Mouse (Mus musculus) frontal cortex, adult (tissue): ENCODE results near the gene Alox5.

Experiments
- ATAC-seq: cut with Nextera tagmentation; 2 replicates; pipeline ENCODE4 v1.9.2; 2017; ENCODE audit warnings: mild to moderate bottlenecking, moderate library complexity, mixed read lengths; ENCODE audit not compliant: low TSS enrichment

Alox5 gene

DNA sequence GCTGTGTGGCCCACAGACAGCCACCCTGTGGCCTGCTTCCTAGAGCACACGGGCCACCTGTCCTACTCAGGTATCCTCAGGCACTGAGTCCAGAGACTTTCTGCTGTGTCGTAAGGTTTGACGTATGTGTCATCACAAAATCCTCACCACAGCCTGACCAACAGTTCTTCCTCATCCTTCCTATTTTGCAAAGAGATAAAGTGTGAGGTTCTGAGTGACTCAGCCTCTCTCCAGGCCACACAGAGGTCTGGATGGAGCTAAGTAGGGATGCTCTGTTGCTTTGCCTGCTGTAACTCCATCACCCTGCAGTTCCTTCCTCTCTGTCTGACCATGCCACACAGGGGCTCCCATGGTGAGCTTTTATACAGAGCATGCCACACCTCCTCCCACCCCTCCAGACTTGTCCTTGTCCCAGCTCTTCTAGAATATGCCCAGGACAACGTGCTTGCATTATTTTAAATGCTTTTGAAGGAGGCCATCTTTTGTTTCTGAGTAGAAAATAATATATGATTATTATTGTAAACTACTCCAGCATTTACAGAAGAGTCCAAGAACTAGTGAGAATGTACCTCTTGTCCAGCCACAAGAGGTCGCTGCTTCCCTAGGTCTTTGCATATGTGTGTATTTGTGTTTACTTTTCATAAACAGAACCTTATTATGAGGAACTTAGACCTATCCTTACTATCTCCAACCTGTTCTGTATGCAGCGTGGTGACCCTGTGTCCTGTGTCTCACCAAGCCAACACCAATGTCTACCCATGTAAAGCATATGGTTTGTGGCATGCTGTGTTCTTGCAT lies 43.3 kb downstream of the Alox5 start:
- ATAC-seq, result no peak

DNA sequence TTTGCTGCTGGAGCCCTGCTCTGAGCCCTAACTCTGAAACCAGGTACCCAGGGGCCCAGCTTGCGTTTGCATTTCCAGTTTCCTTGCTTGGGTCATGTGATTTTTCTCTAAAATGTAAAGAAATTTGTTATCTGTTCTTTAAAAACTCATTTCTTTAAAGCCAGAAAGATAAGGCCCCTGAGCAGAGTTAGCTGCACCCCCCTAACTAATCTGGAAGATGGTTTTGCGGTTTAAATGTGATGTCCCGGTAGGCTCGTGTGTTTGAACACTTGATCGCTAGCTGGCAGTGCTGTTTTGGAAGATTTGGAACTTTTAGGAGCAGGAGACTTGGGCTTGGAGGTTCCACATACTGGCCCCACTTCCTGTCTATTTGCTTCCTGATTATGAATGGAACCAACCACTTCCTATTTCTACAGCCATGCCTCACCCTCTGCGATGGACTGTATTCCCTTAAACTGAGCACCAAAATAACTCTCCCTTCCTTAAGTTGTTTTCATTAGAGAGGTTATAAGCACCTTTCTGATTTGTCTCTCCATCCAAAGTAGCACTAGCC lies 44.9 kb downstream of the Alox5 start:
- no peak for ATAC-seq

DNA sequence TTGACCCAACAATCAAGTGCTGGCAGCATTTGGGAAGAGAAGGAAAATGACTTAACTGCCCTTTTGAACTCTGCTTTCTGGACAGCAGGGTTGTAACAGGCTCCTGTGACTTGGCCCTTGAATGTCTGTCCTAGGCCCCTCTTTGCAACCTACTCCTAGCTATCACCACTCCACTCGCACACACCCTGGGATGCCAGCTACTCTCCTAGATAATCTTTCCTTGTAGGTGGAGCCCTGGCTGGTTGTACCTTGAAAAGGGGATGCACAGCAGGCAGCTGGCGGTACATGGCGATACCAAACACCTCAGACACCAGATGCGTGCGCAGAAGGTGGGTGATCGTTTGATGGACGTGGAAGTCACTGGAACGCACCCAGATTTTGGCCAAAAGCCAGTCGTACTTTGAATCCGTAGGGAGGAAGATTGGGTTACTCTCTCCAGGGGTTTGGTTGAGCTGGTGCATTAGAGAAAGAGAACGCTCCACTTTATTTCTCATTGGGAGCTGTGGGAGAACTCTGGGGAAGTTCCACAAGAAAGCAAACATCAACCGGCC lies 45.8 kb downstream of the Alox5 start:
- ATAC-seq, result no peak

DNA sequence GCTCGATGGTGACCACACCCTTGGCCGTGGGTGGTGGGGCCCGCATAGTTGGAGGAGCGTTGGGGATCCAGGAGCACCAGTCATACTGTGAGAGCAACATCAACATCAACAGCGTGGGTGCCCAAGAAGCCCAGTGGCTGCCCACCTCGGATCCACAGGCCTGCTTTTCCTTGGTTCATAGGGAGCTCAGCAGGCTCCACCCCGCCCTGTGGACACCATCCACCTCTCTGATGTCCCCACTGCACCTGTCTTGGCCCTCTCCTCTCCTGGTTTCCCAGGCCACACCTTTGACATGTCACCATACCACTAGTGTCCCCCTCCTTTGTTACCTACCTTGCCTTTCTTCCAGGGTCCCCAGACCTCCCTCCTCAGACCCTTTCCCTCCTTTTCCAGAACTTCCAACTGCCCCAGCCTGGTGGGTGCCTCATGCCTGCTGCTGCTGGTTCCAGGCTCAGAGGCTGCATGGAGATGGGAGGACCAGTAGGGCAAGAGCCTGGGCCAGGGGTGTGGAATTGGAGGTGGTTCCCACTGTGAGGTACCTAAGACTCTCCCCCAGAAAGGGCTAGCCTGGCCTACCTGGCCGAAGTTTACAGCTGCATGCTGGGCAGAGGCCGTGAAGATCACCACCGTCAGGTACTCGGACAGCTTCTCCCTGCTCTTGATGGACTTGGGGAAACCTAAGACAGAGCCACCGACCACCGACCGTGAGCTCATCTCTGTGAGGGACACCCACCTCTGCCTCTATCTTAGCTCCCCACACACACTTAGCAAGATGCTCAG lies 48.2 kb downstream of the Alox5 start:
- ATAC-seq, result no peak

DNA sequence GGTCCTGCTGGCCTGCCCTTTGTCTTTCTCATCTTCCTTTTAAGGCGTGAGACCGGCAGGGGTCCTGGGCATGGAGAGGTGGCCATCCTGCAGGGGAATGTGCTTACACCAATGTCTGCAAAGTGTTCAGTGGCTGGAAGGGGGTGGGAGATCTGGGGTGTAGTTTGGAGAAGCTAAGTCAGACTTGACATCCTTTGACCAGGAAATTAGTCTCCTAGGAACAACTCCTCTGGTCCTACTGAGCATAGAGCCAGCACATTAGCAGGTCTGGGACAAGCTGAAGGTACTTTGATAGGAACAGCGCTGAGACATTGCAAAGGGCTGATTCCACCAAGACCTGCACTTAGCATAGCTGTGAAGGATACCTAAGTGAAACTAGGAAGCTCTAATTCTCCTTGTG lies 49.3 kb downstream of the Alox5 start:
- ATAC-seq, result no peak

DNA sequence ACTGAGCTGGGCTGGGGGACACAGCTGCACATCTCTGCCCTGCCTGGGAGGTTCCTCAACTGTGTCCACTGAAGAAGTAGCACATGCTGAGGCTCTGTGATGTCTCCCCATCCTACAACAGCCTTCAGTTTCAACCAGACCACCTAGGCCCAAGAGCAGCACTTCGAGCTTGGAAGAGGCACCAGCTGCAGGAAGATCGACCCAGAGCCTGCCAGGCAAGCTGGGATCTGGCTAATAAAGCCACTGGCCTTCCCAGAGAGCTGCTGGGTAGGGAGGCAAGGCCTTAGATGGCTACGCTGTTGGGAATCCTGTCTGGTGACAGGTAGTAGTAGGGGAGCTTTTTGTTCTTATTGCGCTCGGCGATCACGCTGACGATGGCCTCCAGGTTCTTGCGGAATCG lies 50.5 kb downstream of the Alox5 start:
- ATAC-seq, result no peak

DNA sequence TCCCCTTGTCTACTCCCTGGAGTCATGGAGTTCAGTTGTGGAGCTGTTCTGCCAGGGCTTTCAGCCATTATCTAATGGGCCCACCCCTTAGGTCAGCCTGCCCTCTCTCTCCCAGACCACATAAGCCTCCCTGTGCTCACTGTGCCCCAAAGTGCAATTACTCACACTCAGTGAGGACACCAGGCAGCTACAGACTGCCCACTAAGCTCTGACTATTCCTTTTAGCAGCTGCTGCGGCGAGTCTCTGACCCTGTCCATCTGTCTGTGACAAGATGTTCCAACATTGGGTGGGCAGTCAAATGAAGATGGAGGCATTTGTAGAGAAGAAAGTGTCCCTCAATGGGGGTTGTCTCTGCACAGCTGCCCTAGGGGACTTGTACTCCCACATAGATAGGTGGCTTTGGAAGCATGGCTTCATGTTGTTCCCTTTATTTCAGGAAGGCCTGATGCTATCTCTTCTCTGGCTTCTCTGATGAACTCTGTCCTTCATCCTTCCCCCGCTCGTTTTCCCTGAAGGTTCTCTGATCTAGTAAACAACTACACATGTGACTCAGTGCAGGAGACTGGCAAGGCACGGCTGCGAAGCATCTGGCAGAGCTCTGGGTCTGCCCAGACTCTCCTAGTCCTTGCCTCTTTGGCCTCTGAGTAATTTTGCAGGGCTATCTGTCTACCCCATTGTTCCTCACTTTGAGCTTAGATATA lies 52.9 kb downstream of the Alox5 start:
- no peak for ATAC-seq

DNA sequence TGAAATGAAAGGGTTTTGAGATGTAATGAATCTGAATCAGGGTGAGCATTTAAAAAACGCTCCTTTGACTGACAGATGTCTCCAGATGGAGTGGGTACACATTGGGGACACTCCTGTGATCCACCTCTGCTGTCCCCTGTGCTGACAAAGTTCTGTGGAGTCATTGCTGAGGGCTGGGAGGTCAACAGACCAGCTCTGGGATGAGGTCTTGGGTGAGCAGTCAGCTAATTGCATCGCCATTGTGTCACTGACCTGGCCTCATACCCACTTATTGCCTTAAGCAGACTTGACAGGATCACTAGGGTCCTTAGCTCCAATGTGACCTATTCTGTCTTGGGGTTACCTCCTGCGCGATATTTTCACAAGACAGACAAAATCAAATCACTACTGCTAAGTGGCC lies 53.8 kb downstream of the Alox5 start:
- no peak for ATAC-seq

DNA sequence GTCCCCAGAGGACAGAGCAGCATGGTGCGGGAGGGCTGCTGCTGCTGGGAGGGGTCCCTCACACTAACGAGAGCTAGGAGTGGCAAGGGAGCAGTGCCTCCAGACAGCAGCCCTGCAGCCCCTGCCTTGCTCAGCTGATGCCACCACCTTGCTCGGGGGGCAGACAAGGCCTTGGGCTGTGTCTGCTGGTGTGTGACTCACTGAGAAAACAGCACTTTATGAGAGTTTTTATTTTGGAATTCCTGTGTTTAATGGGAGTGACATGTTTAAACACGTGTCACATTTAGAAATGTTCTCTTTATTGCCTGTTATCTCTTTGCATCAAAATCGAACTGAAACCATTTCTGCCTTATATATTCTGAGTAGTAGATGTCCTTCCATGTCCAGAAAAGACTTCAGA lies 54.3 kb downstream of the Alox5 start:
- ATAC-seq, result no peak

DNA sequence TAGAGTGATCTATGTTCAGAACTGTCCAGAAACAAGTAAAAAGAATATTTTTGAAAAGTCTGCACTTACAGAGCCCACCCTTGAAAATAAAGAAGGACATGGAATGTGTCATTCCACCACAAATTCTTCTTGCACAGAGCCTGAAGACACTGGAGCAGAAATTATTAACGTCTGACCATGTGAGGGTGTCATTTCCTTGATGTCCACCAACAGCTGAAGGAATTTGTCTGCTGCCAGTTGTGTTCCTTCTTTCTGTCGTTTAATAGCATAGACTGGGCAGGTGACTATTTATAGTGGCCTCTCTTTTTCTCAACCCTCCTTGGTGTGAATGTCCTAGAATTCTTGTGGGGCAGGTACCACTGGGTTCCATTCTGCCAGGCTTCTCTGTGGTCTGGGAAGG lies 54.8 kb downstream of the Alox5 start:
- ATAC-seq, result no peak

DNA sequence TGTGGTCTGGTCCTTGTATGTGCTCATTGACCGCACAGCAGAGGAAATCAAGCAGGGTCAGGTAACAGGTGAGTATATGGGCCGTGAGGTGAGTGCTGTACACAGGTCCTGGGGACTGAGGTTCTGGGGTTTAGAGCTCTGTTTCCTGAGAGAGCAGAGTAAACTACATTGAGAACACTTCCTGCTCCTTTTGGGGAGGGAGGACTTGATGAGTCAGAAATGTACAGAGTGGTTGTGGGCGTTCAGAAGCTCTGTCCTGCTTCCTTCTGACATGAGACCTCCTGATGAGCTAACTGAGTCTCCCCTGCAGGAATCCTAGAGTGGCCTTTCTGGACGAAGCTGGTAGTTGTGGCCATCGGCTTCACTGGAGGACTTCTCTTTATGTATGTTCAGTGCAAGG lies 55.3 kb downstream of the Alox5 start:
- peak; percentile 88 for ATAC-seq

DNA sequence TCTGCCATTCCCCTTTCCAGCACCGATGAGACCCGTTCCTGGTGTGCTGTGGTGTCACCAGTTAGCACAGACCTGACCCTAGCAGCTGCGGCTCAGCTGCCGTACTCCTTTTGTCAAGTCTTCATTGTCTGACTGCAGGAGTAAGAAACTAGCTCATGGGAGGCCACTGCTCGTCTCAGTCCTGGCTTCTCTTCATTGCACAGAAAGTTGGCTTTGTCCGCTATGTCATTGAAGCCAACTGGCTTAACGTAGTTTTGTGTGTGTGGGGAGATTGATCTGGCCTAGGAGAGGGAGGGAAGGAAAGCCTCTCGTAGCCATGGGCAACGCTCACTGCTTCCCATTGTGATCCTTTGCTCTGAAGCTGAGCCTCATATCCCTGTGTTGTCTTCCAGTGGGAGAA lies 55.7 kb downstream of the Alox5 start:
- ATAC-seq, result no peak

DNA sequence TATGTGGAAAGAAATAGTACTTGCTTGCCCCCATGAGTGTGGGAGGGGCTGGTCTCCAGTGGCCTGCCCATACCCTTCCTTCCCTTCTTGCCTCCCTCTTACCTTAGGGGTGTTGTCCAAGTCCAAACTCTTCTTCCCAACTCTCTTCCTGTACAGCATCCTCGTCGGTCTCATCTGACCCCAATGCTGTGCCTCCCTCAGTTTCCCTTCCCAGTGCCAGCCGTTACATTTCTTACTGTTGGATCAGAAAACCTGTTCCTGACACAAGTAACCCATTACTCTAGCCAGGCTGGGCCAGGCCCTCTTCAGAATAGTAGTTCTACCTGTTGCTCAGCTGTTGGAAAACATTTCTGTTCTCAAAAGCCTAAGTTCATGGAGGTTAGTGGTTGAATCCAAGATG lies 58.6 kb downstream of the Alox5 start:
- ATAC-seq, result no peak

DNA sequence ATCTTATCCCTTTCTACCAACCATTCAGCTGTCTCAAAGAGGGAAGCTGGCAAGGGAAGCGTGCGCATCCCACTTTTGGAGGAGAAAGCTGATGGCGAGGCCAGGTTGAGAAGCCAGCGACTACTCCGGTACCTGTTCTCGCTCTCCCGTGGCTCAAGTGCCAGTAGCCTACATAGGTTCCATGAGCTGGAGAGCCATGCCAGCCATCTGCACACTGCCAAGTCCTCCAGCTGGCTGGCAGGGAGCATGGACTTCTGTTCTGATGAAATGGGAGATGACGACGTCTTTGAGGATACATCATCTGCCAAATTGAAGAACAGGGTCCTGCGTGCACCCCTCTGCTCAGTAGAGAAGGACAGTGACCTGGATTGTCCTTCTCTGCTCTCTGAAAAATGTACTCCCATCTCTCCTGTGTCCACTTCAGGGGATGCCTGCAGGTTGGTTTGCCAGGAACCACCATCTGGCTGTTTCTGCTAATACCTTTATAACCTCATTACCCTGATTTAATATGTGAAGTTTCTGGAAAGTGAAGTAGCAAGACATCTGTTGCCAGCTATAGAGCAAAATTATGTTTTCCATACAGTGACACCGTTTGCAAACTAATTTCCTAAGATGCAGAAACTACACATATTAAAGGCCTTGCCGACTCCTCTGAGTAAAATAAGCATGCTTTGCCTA lies 59.1 kb downstream of the Alox5 start:
- no peak for ATAC-seq

DNA sequence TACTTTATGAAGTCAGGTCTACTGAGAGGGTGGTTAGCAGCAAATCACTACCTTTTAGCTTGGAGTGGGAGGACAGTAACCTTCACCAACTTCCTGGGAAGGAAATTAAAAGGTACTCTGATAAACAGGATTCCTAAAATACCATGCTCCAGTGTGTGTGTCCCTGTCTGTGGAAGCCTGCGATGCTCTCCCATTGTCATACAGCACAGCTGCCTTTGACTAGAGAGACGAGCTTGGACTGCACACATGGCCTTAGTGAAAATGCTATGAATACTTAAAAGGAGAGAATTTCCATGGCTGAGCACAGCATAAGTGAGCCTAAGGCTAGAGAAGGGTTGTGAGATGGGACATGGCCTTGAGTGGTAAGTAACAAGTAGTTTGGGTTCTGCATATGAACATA lies 62.8 kb downstream of the Alox5 start:
- ATAC-seq, result peak; percentile 24; the same call in 1 of the 2 replicates

DNA sequence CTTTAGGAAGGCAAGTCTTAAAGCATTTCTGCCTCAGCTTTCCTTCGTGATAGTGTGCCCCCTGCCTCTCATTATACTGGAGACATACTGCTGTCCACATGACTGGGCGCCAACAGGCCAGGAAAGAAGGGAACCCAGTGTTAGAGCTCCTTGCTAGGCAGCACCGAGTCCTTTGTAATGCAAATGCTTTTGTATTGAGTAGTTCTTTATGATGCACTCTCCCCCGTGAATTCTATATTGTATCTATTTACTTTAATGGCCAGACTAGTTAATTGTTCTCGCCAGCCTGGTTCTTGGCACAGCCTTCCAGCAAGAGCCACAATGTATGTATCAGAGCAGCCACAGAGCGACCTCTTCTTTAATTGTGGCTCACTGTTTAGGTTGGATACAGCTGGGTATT lies 63.4 kb downstream of the Alox5 start:
- 0 out of 2 replicates have a peak, but pooled peaks have one; percentile 14 for ATAC-seq

DNA sequence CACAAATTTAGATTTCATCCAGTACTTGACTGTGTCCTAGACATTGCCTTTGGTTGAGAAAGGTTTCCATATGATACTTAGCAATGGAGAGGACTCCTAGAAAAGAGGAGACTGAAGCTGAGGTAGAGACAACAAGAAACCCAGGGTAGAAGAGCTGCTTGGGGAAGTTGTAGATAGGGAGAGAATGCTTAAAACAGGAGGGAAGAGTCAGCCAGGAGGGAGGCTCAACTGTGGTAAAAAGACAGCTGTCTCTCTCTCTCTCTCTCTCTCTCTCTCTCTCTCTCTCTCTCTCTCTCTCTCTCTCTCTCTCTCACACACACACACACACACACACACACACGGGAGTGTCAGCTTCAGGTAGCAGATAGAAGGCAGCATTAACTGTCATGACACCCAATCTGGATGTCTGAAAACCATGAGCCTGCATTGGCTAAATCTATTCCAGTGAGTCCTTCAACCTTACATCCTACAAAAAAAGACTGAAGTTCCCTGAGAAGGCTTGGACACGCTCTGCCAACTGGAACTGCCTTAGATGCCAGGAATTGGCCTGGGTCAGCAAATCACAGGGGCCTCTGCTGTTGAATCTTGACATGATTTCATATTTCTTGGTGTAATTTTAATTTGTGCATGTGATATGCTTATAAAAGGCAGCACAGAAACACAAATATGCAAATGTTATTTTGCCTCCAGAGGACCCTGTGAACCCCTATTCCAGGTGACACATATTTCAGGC lies 65.9 kb downstream of the Alox5 start:
- no peak for ATAC-seq

DNA sequence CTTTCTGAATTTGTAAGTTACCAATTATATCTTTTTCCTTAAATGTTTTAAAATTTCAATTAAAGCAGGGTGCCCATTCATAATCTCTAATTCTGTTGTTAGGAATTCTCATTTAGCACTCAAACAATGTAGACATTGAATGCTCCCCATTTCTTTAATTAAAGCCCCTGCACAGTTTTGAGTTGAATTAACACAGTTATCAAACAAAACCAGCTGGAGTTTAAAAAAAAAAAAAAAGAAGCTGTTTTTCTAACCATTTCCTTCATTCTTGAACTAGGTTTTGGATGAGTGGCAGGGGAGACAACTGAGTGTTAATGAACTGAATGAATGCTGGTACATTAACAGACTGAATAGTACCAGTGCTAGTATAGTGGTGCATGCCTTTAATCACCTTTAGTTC lies 71.5 kb downstream of the Alox5 start:
- ATAC-seq, result no peak

DNA sequence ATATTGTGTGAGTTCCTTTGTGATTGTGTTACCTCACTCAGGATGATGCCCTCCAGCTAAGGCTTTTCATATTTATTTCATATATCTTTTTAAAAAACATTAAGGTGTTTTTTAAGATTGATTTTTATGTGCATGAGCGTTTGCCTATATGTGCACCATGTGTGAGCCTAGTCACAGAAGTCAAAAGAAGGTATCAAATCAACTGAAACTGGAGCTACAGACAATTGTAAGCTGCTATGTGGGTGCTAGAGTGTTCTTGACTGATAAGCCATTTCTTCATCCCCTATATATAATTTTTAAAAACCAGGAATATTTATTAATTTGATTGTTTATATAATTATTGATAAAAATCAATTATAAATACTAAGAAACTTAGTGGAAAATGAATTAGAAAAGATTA lies 72.9 kb downstream of the Alox5 start:
- ATAC-seq, result no peak

DNA sequence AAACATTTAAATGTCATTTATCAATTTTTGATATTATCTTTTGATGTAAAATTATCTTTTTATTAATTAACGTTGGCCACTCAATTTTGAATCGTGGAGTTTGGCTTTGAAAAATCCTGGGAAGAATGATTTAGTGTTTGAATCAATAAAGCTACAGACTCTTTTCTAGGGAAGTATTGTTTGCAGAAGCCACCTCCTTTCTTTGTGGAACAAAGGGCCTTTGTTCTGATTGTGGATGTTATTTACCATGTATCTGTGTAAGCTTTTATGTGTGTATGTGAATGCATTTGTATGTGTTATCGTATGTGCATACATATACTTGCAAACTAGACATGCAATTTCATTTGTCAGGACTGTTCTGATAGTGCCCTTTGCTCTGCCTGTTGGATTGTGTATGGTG lies 74.5 kb downstream of the Alox5 start:
- no peak for ATAC-seq

DNA sequence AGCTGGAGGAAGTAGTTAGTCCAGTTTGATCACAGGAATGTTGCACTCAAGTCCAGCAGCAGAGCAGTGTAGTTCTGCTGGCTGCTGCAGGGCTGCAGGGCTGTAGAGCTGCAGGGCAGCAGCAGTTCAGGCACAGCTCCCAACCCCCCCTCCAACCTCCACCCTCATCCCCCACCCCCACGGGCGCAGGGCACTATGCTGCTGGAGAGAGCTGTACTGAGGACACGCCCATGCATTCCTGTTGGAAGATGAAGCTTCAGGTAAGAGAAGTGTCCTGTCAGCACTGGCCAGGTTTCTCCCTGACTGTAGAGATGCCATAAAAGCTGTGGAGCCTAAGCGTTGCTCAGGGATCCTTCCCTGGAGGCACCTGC lies 74.9 kb downstream of the Alox5 start:
- no peak; the same call in 1 of the 2 replicates for ATAC-seq
